Mouse (Mus musculus): ENCODE measurements around the gene Hpse. TPM values are rescaled to one million over a fixed set of nuclear protein-coding genes. Genes with fewer than 3 reads are reported as not detected.
A peak's percentile ranks its signal among the peaks of the same experiment; 100 is the strongest.

Gene Hpse
- polyA plus RNA-seq, 1 experiment: 0.66 TPM

- Histone ChIP-seq H3K27me3 (ENCODE audit: control insufficient read depth, insufficient read depth, insufficient read length) (no peaks in the 10 kb centered on the region), H3ac (ENCODE audit: control insufficient read depth, insufficient read length) (no peak overlapping the region)
- TF ChIP-seq MAX (IDR thresholded peaks at IDR 0.05; ENCODE audit: low read depth) (no peak), POLR2A (IDR thresholded peaks at IDR 0.05; ENCODE audit: insufficient read length, low read depth) (no peak), POLR2AphosphoS2 (IDR thresholded peaks at IDR 0.05; ENCODE audit: insufficient read length, low read depth) (no peak), TCF12 (IDR thresholded peaks at IDR 0.05; ENCODE audit: insufficient read depth, poor library complexity, severe bottlenecking) (no peak), CEBPB (IDR thresholded peaks at IDR 0.05; ENCODE audit: insufficient read depth, poor library complexity, severe bottlenecking) (no peak), SRF (IDR thresholded peaks at IDR 0.05; ENCODE audit: control insufficient read depth, insufficient read length, low read depth) (no peak), MYOD1 (IDR thresholded peaks at IDR 0.05; ENCODE audit: control insufficient read depth in 1 of 3, insufficient read length in 2 of 3, low read depth in 2 of 3) (no peak), TCF3 (IDR thresholded peaks at IDR 0.05; ENCODE audit: insufficient read length, low read depth) (no peak), E2F4 (IDR thresholded peaks at IDR 0.05; ENCODE audit: insufficient read depth) (no peak), USF1 (IDR thresholded peaks at IDR 0.05; ENCODE audit: low read depth) (no peak), MYOG (IDR thresholded peaks at IDR 0.05; ENCODE audit: control insufficient read depth in 1 of 3, insufficient read depth in 1 of 3, insufficient read length in 2 of 3, low read depth in 2 of 3) (no peak), REST (IDR thresholded peaks at IDR 0.05; ENCODE audit: insufficient read depth, insufficient read length) (no peak)
These were observed 39.0 kb downstream of the Hpse start for GRCm38 (mm10) chr5:100680542-100680933.

GRCm38 (mm10) chr5:100679911-100680541 is 39.5 kb downstream of the Hpse start:
- TF ChIP-seq E2F4 (IDR thresholded peaks at IDR 0.05; ENCODE audit: insufficient read depth) (no peak), TCF3 (IDR thresholded peaks at IDR 0.05; ENCODE audit: insufficient read length, low read depth) (no peak), POLR2A (IDR thresholded peaks at IDR 0.05; ENCODE audit: insufficient read length, low read depth) (no peak), MYOD1 (IDR thresholded peaks at IDR 0.05; ENCODE audit: control insufficient read depth in 1 of 3, insufficient read length in 2 of 3, low read depth in 2 of 3) (no peak), CEBPB (IDR thresholded peaks at IDR 0.05; ENCODE audit: insufficient read depth, poor library complexity, severe bottlenecking) (no peak), POLR2AphosphoS2 (IDR thresholded peaks at IDR 0.05; ENCODE audit: insufficient read length, low read depth) (no peak)
- Histone ChIP-seq H3K36me3 (ENCODE audit: control insufficient read depth, insufficient read depth) (no peaks in the 10 kb centered on the region), H3K4me2 (ENCODE audit: low read depth) (no peak overlapping the region), H3K27me3 (ENCODE audit: control insufficient read depth, insufficient read depth, insufficient read length) (no peaks in the 10 kb centered on the region), H3K79me2 (ENCODE audit: control insufficient read depth, insufficient read depth) (no peaks in the 10 kb centered on the region), H3ac (ENCODE audit: control insufficient read depth, insufficient read length) (no peak overlapping the region), H3K4me3 (no peak overlapping the region)

More at GRCm38 (mm10) chr5:100680542-100680933, 39.0 kb downstream of the Hpse start:
- Histone ChIP-seq H3K4me3 (no peak overlapping the region), H3K79me2 (ENCODE audit: control insufficient read depth, insufficient read depth) (no peaks in the 10 kb centered on the region), H3K36me3 (ENCODE audit: control insufficient read depth, insufficient read depth) (no peaks in the 10 kb centered on the region), H3K4me2 (ENCODE audit: low read depth) (no peak overlapping the region)

- peak within 1 kb of the TSS; percentile 49 for H3ac ChIP-seq (ENCODE audit: control insufficient read depth, insufficient read length)
- H3K4me2 ChIP-seq (ENCODE audit: low read depth): peak within 1 kb of the TSS; percentile 83
- H3K36me3 ChIP-seq (ENCODE audit: control insufficient read depth, insufficient read depth): no peaks in the 10 kb centered on the region
- H3K79me2 ChIP-seq (ENCODE audit: control insufficient read depth, insufficient read depth): peaks cover 17% of the 10 kb centered on the region
- TF ChIP-seq CEBPB (IDR thresholded peaks at IDR 0.05; ENCODE audit: insufficient read depth, poor library complexity, severe bottlenecking) (no peak), POLR2AphosphoS2 (IDR thresholded peaks at IDR 0.05; ENCODE audit: insufficient read length, low read depth) (no peak), MAX (IDR thresholded peaks at IDR 0.05; ENCODE audit: low read depth) (no peak), MYOD1 (IDR thresholded peaks at IDR 0.05; ENCODE audit: control insufficient read depth in 1 of 3, insufficient read length in 2 of 3, low read depth in 2 of 3) (no peak), POLR2A (IDR thresholded peaks at IDR 0.05; ENCODE audit: insufficient read length, low read depth) (no peak), MYOG (IDR thresholded peaks at IDR 0.05; ENCODE audit: control insufficient read depth in 1 of 3, insufficient read depth in 1 of 3, insufficient read length in 2 of 3, low read depth in 2 of 3) (no peak), E2F4 (IDR thresholded peaks at IDR 0.05; ENCODE audit: insufficient read depth) (no peak), TCF12 (IDR thresholded peaks at IDR 0.05; ENCODE audit: insufficient read depth, poor library complexity, severe bottlenecking) (no peak), USF1 (IDR thresholded peaks at IDR 0.05; ENCODE audit: low read depth) (no peak), TCF3 (IDR thresholded peaks at IDR 0.05; ENCODE audit: insufficient read length, low read depth) (no peak), REST (IDR thresholded peaks at IDR 0.05; ENCODE audit: insufficient read depth, insufficient read length) (no peak), SRF (IDR thresholded peaks at IDR 0.05; ENCODE audit: control insufficient read depth, insufficient read length, low read depth) (no peak)
- H3K27me3 ChIP-seq (ENCODE audit: control insufficient read depth, insufficient read depth, insufficient read length): no peaks in the 10 kb centered on the region
- peak within 1 kb of the TSS; percentile 25 for H3K4me3 ChIP-seq
These were observed 44.7 kb downstream of the Hpse start, which contains the start of gene Coq2 for GRCm38 (mm10) chr5:100674711-100675376. TSS of gene Coq2 (minus strand) at chr5:100675140.

- H3K36me3 ChIP-seq (ENCODE audit: control insufficient read depth, insufficient read depth): no peaks in the 10 kb centered on the region
- peak overlapping the region; percentile 70 for H3K4me2 ChIP-seq (ENCODE audit: low read depth)
- H3K27me3 ChIP-seq (ENCODE audit: control insufficient read depth, insufficient read depth, insufficient read length): no peaks in the 10 kb centered on the region
- H3K79me2 ChIP-seq (ENCODE audit: control insufficient read depth, insufficient read depth): peaks cover 21% of the 10 kb centered on the region
- TF ChIP-seq CEBPB (IDR thresholded peaks at IDR 0.05; ENCODE audit: insufficient read depth, poor library complexity, severe bottlenecking): no peak
- peak; percentile 88 for TF ChIP-seq POLR2A (IDR thresholded peaks at IDR 0.05; ENCODE audit: insufficient read length, low read depth)
- no peak for TF ChIP-seq USF1 (IDR thresholded peaks at IDR 0.05; ENCODE audit: low read depth)
- peak in 1 of 3 experiments; percentile 2 for TF ChIP-seq MYOG (IDR thresholded peaks at IDR 0.05; ENCODE audit: control insufficient read depth in 1 of 3, insufficient read depth in 1 of 3, insufficient read length in 2 of 3, low read depth in 2 of 3)
- no peak for TF ChIP-seq TCF3 (IDR thresholded peaks at IDR 0.05; ENCODE audit: insufficient read length, low read depth)
- TF ChIP-seq E2F4 (IDR thresholded peaks at IDR 0.05; ENCODE audit: insufficient read depth): peak; percentile 40
- TF ChIP-seq REST (IDR thresholded peaks at IDR 0.05; ENCODE audit: insufficient read depth, insufficient read length): no peak
- peak; percentile 72 for TF ChIP-seq SRF (IDR thresholded peaks at IDR 0.05; ENCODE audit: control insufficient read depth, insufficient read length, low read depth)
- peak; percentile 72 for TF ChIP-seq POLR2AphosphoS2 (IDR thresholded peaks at IDR 0.05; ENCODE audit: insufficient read length, low read depth)
- no peak for TF ChIP-seq TCF12 (IDR thresholded peaks at IDR 0.05; ENCODE audit: insufficient read depth, poor library complexity, severe bottlenecking)
- TF ChIP-seq MYOD1 (IDR thresholded peaks at IDR 0.05; ENCODE audit: control insufficient read depth in 1 of 3, insufficient read length in 2 of 3, low read depth in 2 of 3): no peak
- no peak for TF ChIP-seq MAX (IDR thresholded peaks at IDR 0.05; ENCODE audit: low read depth)
- peak overlapping the region; percentile 49 for H3ac ChIP-seq (ENCODE audit: control insufficient read depth, insufficient read length)
- peak overlapping the region; percentile 25 for H3K4me3 ChIP-seq
These were observed 45.6 kb downstream of the Hpse start for GRCm38 (mm10) chr5:100673745-100674486.
